Mouse (Mus musculus) CH12.LX (cell line): Measurements from ENCODE around the gene Zfp827. TPM values are rescaled to one million over a fixed set of nuclear protein-coding genes. Genes with fewer than 3 reads are reported as not detected.

Experiments
- DNase-seq: peaks from one replicate; pipeline ENCODE4 v3.0.0-alpha.2; 2013; ENCODE audit errors: extremely low read depth
- H3K27ac ChIP-seq: 2 replicates; pipeline ENCODE4 v1.5.1; 2012; ENCODE audit warnings: low read depth, mild to moderate bottlenecking, control low read depth, moderate library complexity; ENCODE audit not compliant: insufficient read depth
- H3K27me3 ChIP-seq: replicated peaks from 2 replicates; pipeline ENCODE3; 2012; ENCODE audit warnings: inconsistent platforms
- H3K36me3 ChIP-seq, 2 experiments: replicated peaks in 1 of 2; 2 replicates each; pipeline versions ENCODE3 to v1.6.1; 2012; ENCODE audit warnings: inconsistent platforms in 1 of 2, low read length in 1 of 2, mild to moderate bottlenecking in 1 of 2, mixed read lengths in 1 of 2, moderate library complexity in 1 of 2; ENCODE audit not compliant: control insufficient read depth in 1 of 2, insufficient read depth in 1 of 2
- H3K4me1 ChIP-seq, 2 experiments: 2 replicates each; pipeline ENCODE4 v1.6.1; 2012; ENCODE audit warnings: inconsistent platforms in 1 of 2, moderate library complexity in 1 of 2; ENCODE audit not compliant: insufficient read depth in 2 of 2, control insufficient read depth in 1 of 2
- H3K4me2 ChIP-seq: 2 replicates; pipeline ENCODE4 v1.6.1; 2012; ENCODE audit warnings: low read depth, mild to moderate bottlenecking, control low read depth; ENCODE audit not compliant: poor library complexity, insufficient read depth, severe bottlenecking
- H3K4me3 ChIP-seq, 3 experiments: fragments of 150-350 bp in 1 of 3; sonication (generic) in 1 of 3; replicated peaks in 1 of 3; 2 replicates each; pipeline versions ENCODE3 to v1.5.1; 2011 to 2012; ENCODE audit warnings: low read depth in 2 of 3, low read length in 2 of 3, mild to moderate bottlenecking in 2 of 3, moderate library complexity in 2 of 3, control low read depth in 1 of 3, improper control_type of control experiment in 1 of 3, inconsistent platforms in 1 of 3, mixed read lengths in 1 of 3; ENCODE audit not compliant: poor library complexity in 1 of 3
- H3K79me2 ChIP-seq: replicated peaks from 2 replicates; pipeline ENCODE4 v1.6.1; 2012; ENCODE audit warnings: mild to moderate bottlenecking, moderate library complexity; ENCODE audit not compliant: control insufficient read depth, poor library complexity, insufficient read depth, severe bottlenecking; ENCODE audit errors: extremely low read depth
- H3K9ac ChIP-seq: 2 replicates; pipeline ENCODE4 v1.6.1; 2012; ENCODE audit warnings: low read depth, mild to moderate bottlenecking, control low read depth, moderate library complexity; ENCODE audit not compliant: insufficient read depth
- H3K9me3 ChIP-seq: replicated peaks from 2 replicates; pipeline ENCODE3; 2012; ENCODE audit warnings: low read length, inconsistent platforms, mixed read lengths
- CHD2 ChIP-seq: IDR thresholded peaks from 2 replicates; pipeline ENCODE4 v1.6.1; 2011; ENCODE audit warnings: low read length, improper control_type of control experiment
- E2F4 ChIP-seq: IDR thresholded peaks from 2 replicates; pipeline ENCODE4 v1.6.1; 2011; ENCODE audit warnings: low read depth, low read length, improper control_type of control experiment; ENCODE audit not compliant: insufficient replicate concordance
- ETS1 ChIP-seq: conservative IDR thresholded peaks from 2 replicates; pipeline ENCODE4 v1.6.1; 2012; ENCODE audit warnings: low read depth, mild to moderate bottlenecking, inconsistent platforms, low read length, improper control_type of control experiment, moderate library complexity
- GABPA ChIP-seq: IDR thresholded peaks from 2 replicates; pipeline ENCODE4 v1.6.1; 2012; ENCODE audit warnings: low read depth, low read length, improper control_type of control experiment, inconsistent platforms; ENCODE audit not compliant: insufficient replicate concordance
- IRF4 ChIP-seq: IDR thresholded peaks from 2 replicates; pipeline ENCODE4 v1.6.1; 2014; ENCODE audit warnings: low read depth, mild to moderate bottlenecking, inconsistent platforms, low read length, improper control_type of control experiment
- KAT2A ChIP-seq: IDR thresholded peaks from 2 replicates; pipeline ENCODE4 v1.6.1; 2012; ENCODE audit warnings: low read length, improper control_type of control experiment, inconsistent platforms; ENCODE audit not compliant: insufficient replicate concordance
- MAX ChIP-seq: IDR thresholded peaks from 2 replicates; pipeline ENCODE4 v1.6.1; 2011; ENCODE audit warnings: low read length, improper control_type of control experiment
- MAZ ChIP-seq: IDR thresholded peaks from 2 replicates; pipeline ENCODE4 v1.6.1; 2012; ENCODE audit warnings: low read depth, mild to moderate bottlenecking, inconsistent platforms, low read length, improper control_type of control experiment, moderate library complexity
- NELFE ChIP-seq: IDR thresholded peaks from 2 replicates; pipeline ENCODE4 v1.6.1; 2011; ENCODE audit warnings: low read depth, low read length, improper control_type of control experiment
- RAD21 ChIP-seq: IDR thresholded peaks from 2 replicates; pipeline ENCODE4 v1.6.1; 2011; ENCODE audit warnings: low read depth, mild to moderate bottlenecking, low read length, improper control_type of control experiment, moderate library complexity
- SIN3A ChIP-seq: IDR thresholded peaks from 2 replicates; pipeline ENCODE4 v1.6.1; 2012; ENCODE audit warnings: low read length, improper control_type of control experiment, inconsistent platforms
- TBP ChIP-seq: conservative IDR thresholded peaks from 2 replicates; pipeline ENCODE4 v1.6.1; 2011; ENCODE audit warnings: low read depth, low read length, improper control_type of control experiment
- TCF12 ChIP-seq: IDR thresholded peaks from 2 replicates; pipeline ENCODE4 v1.6.1; 2014; ENCODE audit warnings: low read depth, mild to moderate bottlenecking, inconsistent platforms, low read length, improper control_type of control experiment
- USF2 ChIP-seq: conservative IDR thresholded peaks from 2 replicates; pipeline ENCODE4 v1.6.1; 2011; ENCODE audit warnings: low read depth, low read length, improper control_type of control experiment
- ZC3H11A ChIP-seq: IDR thresholded peaks from 2 replicates; pipeline ENCODE4 v1.6.1; 2012; ENCODE audit warnings: low read depth, mild to moderate bottlenecking, inconsistent platforms, low read length, improper control_type of control experiment
- ZMIZ1 ChIP-seq: IDR thresholded peaks from 2 replicates; pipeline ENCODE4 v1.6.1; 2012; ENCODE audit warnings: low read depth, mild to moderate bottlenecking, inconsistent platforms, low read length, improper control_type of control experiment
- dilution Hi-C: fragments of 300-500 bp; cut with MboI; formaldehyde crosslinking; loops from 2 replicates; pipeline ENCODE4 v1.14.3; 2020; ENCODE audit warnings: low sequenced_read_pairs; ENCODE audit not compliant: extremely low pct_unique_long_range_greater_than_20kb, extremely low pct_ligation_motif_present
- in situ Hi-C: fragments of 300-500 bp; cut with MboI; formaldehyde crosslinking; loops from 3 replicates; pipeline ENCODE4 v1.14.3; 2019; ENCODE audit warnings: low sequenced_read_pairs, low pct_ligation_motif_present, low pct_unique_long_range_greater_than_20kb, mixed read lengths
- polyA plus RNA-seq: library from polyadenylated mRNA; unstranded; fragments of >175 nt; gene quantifications from 2 replicates; pipeline ENCODE4 v1.2.1, GENCODE M21; 2012; ENCODE audit warnings: low read depth; ENCODE audit not compliant: insufficient read length
- total RNA-seq, 2 experiments: library from RNA; depleted of rRNA; stranded (reverse); fragments of 300-350 nt in 1 of 2; fragments of >200 nt in 1 of 2; gene quantifications; 2 replicates each; pipeline ENCODE4 v1.2.3; 2012 to 2014

Zfp827 gene
- total and polyA plus RNA-seq, 3 experiments, result 4.3 to 11.1 (median 7.8) TPM

DNA sequence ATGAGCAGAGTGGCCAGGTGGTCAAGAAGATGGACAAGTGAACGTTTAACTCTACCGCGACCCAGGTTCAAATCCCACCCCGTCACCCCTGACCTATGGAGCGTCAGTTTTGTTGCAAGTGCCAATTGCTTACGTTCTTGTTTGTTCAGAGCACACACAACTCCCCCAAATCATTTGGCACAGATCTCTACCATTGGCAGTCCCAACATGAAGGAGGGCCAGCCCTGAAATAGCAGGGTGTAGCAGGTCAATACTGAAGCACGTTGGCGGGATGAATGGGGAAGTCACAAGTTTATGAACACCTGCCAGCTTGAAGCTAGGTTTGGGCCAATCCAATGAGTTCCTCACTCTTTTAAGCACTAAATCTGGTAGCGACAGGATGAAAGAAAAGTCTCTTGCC lies 46.7 kb downstream of the Zfp827 start:
- no peak overlapping the region for H3K4me2 ChIP-seq
- no peaks in the 10 kb centered on the region for H3K27me3 ChIP-seq
- no peak overlapping the region for H3K4me3 ChIP-seq
- no peak for DNase-seq
- peaks cover 0 to 29% of the 10 kb centered on the region in 2 experiments; a peak in 1 of 4 replicates for H3K4me1 ChIP-seq
- dilution Hi-C loops (no loop called here), in situ Hi-C loops (no loop called here)
- no peak overlapping the region for H3K27ac ChIP-seq
- peaks cover 60 to 97% of the 10 kb centered on the region in 2 experiments for H3K36me3 ChIP-seq
- H3K9ac ChIP-seq, result no peak overlapping the region
- no peaks in the 10 kb centered on the region; the same call in 1 of the 2 replicates for H3K79me2 ChIP-seq
- no peaks in the 10 kb centered on the region for H3K9me3 ChIP-seq
- TF ChIP-seq KAT2A (no peak), MAX (no peak), SIN3A (no peak), GABPA (no peak), ZC3H11A (no peak), CHD2 (no peak)

DNA sequence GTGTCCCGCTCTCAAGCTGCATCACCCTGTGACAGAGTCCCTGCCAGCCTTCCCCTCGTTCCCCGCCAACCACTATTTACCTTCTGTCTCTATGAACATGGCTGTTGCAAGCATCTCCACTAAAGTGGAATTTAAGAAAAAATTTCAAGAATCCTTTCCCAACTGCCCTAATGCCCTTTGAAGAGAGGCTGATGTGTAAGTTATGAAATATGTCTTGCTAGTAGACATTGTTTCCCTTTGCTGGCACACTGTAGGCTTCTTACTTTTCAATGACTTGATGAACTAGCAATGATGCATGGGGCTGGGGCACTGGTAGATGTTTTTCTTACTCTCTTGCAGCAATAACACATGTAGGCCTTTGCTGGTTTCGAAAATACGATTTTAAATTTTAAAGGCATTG lies 49.0 kb downstream of the Zfp827 start:
- Histone ChIP-seq H3K79me2 (no peaks in the 10 kb centered on the region), H3K4me3 (no peak overlapping the region), H3K9me3 (no peaks in the 10 kb centered on the region), H3K36me3 (peaks cover 55 to 96% of the 10 kb centered on the region in 2 experiments), H3K9ac (no peak overlapping the region), H3K27me3 (no peaks in the 10 kb centered on the region), H3K27ac (no peak overlapping the region), H3K4me1 (peaks cover 0 to 33% of the 10 kb centered on the region in 2 experiments; a peak in 1 of 4 replicates), H3K4me2 (no peak overlapping the region)
- TF ChIP-seq NELFE (no peak), ETS1 (no peak), E2F4 (no peak), USF2 (no peak), TBP (no peak), IRF4 (no peak), ZMIZ1 (no peak), RAD21 (no peak), GABPA (no peak), MAZ (no peak), TCF12 (no peak)
- in situ Hi-C loops, result no loop called here
- no peak for DNase-seq
- dilution Hi-C loops, result no loop called here
